Mouse (Mus musculus): ENCODE data around the gene Vcam1. TPM values are rescaled to one million over a fixed set of nuclear protein-coding genes. Genes with fewer than 3 reads are reported as not detected.

The Vcam1 gene
- polyA plus RNA-seq, 1 experiment from 2014 or later = 7.2 TPM

GRCm38 (mm10) chr3:116113443-116114241 is 15.8 kb downstream of the Vcam1 start:
- H3K27me3 ChIP-seq (replicated peaks; ENCODE audit: control insufficient read depth, insufficient read depth, low read length) = no peaks in the 10 kb centered on the region
- H3K27ac ChIP-seq (ENCODE audit: low read depth, low read length) = no peak overlapping the region
- no peaks in the 10 kb centered on the region for H3K9me3 ChIP-seq (ENCODE audit: control insufficient read depth)
- TF ChIP-seq CTCF (IDR thresholded peaks at IDR 0.05; ENCODE audit: low read depth) = no peak
- H3K4me3 ChIP-seq (ENCODE audit: low read depth, low read length) = no peak overlapping the region
- ATAC-seq = no peak
- no peaks in the 10 kb centered on the region for H3K36me3 ChIP-seq (ENCODE audit: control insufficient read depth, insufficient read depth)
- H3K4me1 ChIP-seq (replicated peaks; ENCODE audit: control insufficient read depth, insufficient read depth, low read length) = no peaks in the 10 kb centered on the region
- WGBS = 47% methylated on average over 7 of the region's 7 CpGs
- no peak overlapping the region for H3K4me2 ChIP-seq (replicated peaks; ENCODE audit: low read depth)
- H3K9ac ChIP-seq (ENCODE audit: low read depth, low read length) = no peak overlapping the region

- H3K9me3 ChIP-seq (ENCODE audit: control insufficient read depth) = no peaks in the 10 kb centered on the region
- H3K4me3 ChIP-seq (ENCODE audit: low read depth, low read length) = no peak overlapping the region
- H3K9ac ChIP-seq (ENCODE audit: low read depth, low read length) = no peak overlapping the region
- H3K27me3 ChIP-seq (replicated peaks; ENCODE audit: control insufficient read depth, insufficient read depth, low read length) = no peaks in the 10 kb centered on the region
- no peak for TF ChIP-seq CTCF (IDR thresholded peaks at IDR 0.05; ENCODE audit: low read depth)
- 85% methylated on average over 5 of the region's 5 CpGs for WGBS
- H3K4me2 ChIP-seq (replicated peaks; ENCODE audit: low read depth) = no peak overlapping the region
- no peak for ATAC-seq
- no peak overlapping the region for H3K27ac ChIP-seq (ENCODE audit: low read depth, low read length)
- H3K36me3 ChIP-seq (ENCODE audit: control insufficient read depth, insufficient read depth) = no peaks in the 10 kb centered on the region
- no peaks in the 10 kb centered on the region for H3K4me1 ChIP-seq (replicated peaks; ENCODE audit: control insufficient read depth, insufficient read depth, low read length)
Observed at GRCm38 (mm10) chr3:116112816-116113405, 16.6 kb downstream of the Vcam1 start.

DNA sequence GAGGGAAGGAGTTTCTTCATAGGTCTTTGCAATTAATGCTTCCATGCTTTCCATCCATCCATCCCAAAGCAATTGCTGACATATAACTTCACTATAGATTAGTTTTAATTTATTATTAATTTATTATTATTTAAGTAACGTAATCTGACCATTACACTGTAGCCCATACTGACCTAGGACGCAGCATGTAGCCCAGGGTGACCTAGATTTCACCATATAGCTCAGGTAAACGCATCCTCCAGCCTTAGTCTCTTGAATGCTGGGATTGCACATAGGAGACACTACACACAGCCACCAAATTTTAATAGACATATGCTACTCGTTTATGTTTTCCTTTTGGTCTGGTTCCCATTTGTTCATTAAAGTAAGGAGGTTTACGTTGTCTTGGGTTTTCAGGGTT is 23.8 kb downstream of the Vcam1 start:
- 89% methylated on average over 5 of the region's 5 CpGs for WGBS
- Histone ChIP-seq H3K27me3 (replicated peaks; ENCODE audit: control insufficient read depth, insufficient read depth, low read length) (no peaks in the 10 kb centered on the region), H3K27ac (ENCODE audit: low read depth, low read length) (no peak overlapping the region), H3K9me3 (ENCODE audit: control insufficient read depth) (no peaks in the 10 kb centered on the region), H3K36me3 (ENCODE audit: control insufficient read depth, insufficient read depth) (no peaks in the 10 kb centered on the region), H3K4me2 (replicated peaks; ENCODE audit: low read depth) (no peak overlapping the region), H3K4me1 (replicated peaks; ENCODE audit: control insufficient read depth, insufficient read depth, low read length) (no peaks in the 10 kb centered on the region), H3K9ac (ENCODE audit: low read depth, low read length) (no peak overlapping the region), H3K4me3 (ENCODE audit: low read depth, low read length) (no peak overlapping the region)
- ATAC-seq = no peak
- no peak for TF ChIP-seq CTCF (IDR thresholded peaks at IDR 0.05; ENCODE audit: low read depth)

- no peak for TF ChIP-seq CTCF (IDR thresholded peaks at IDR 0.05; ENCODE audit: low read depth)
- Histone ChIP-seq H3K27ac (ENCODE audit: low read depth, low read length) (no peak overlapping the region), H3K4me2 (replicated peaks; ENCODE audit: low read depth) (peak overlapping the region; percentile 46; the same call in 1 of the 2 replicates), H3K9me3 (ENCODE audit: control insufficient read depth) (no peaks in the 10 kb centered on the region), H3K4me3 (ENCODE audit: low read depth, low read length) (no peak overlapping the region), H3K4me1 (replicated peaks; ENCODE audit: control insufficient read depth, insufficient read depth, low read length) (no peaks in the 10 kb centered on the region), H3K36me3 (ENCODE audit: control insufficient read depth, insufficient read depth) (no peaks in the 10 kb centered on the region), H3K27me3 (replicated peaks; ENCODE audit: control insufficient read depth, insufficient read depth, low read length) (no peaks in the 10 kb centered on the region), H3K9ac (ENCODE audit: low read depth, low read length) (no peak overlapping the region)
- ATAC-seq = no peak
- WGBS = 26% methylated on average over 21 of the region's 21 CpGs
Observed at GRCm38 (mm10) chr3:116104866-116105647, 24.4 kb downstream of the Vcam1 start.

DNA sequence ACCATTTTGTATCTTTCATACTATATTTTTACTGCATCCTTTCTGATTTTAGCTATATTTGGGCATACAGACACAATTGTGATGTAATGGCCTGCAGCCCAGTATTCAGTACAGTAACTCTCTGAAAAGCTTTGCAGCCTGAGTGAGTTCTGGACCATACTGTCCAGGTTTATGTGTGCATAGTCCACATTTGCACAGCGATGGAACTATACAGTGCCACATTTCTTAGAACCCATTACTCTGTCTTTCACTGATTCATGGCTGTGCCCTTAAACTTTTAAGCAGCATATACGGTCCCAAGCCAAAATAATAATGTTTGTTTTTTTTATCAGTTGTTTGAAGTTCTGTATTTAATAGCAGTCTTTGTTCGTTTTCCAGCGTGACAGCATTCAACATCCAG is 25.2 kb downstream of the Vcam1 start:
- no peak for ATAC-seq
- H3K4me1 ChIP-seq (replicated peaks; ENCODE audit: control insufficient read depth, insufficient read depth, low read length) = no peaks in the 10 kb centered on the region
- no peak for TF ChIP-seq CTCF (IDR thresholded peaks at IDR 0.05; ENCODE audit: low read depth)
- no peak overlapping the region for H3K4me3 ChIP-seq (ENCODE audit: low read depth, low read length)
- no peaks in the 10 kb centered on the region for H3K27me3 ChIP-seq (replicated peaks; ENCODE audit: control insufficient read depth, insufficient read depth, low read length)
- no peak overlapping the region for H3K9ac ChIP-seq (ENCODE audit: low read depth, low read length)
- H3K9me3 ChIP-seq (ENCODE audit: control insufficient read depth) = no peaks in the 10 kb centered on the region
- H3K4me2 ChIP-seq (replicated peaks; ENCODE audit: low read depth) = no peak overlapping the region
- H3K27ac ChIP-seq (ENCODE audit: low read depth, low read length) = no peak overlapping the region
- no peaks in the 10 kb centered on the region for H3K36me3 ChIP-seq (ENCODE audit: control insufficient read depth, insufficient read depth)
- 53% methylated on average over 4 of the region's 4 CpGs for WGBS

DNA sequence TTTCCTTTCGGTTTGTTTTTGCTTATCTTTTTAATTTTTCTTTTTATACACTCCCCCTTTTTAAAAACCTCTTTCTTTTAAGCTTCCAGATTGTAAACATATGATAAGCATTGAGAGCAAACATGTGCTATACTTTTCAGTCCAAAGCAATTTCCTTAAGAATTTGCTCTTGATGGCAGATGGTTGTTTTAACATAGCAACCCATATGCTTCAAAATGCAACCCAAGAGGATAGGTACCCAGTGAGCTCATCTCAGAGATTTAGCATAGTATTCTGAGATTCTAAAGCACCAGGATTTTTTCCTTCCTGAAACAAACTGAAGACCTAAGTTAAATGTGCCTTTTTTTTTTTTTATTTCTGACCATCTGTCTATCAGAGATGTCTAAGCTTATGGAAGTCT is 28.6 kb downstream of the Vcam1 start:
- H3K36me3 ChIP-seq (ENCODE audit: control insufficient read depth, insufficient read depth) = no peaks in the 10 kb centered on the region
- no peak overlapping the region for H3K4me2 ChIP-seq (replicated peaks; ENCODE audit: low read depth)
- no peak for ATAC-seq

More for the DNA sequence above, 28.6 kb downstream of the Vcam1 start:
- 70% methylated on average over 1 of the region's 1 CpGs for WGBS
- Histone ChIP-seq H3K9ac (ENCODE audit: low read depth, low read length) (no peak overlapping the region), H3K4me1 (replicated peaks; ENCODE audit: control insufficient read depth, insufficient read depth, low read length) (no peaks in the 10 kb centered on the region), H3K27ac (ENCODE audit: low read depth, low read length) (no peak overlapping the region), H3K9me3 (ENCODE audit: control insufficient read depth) (no peaks in the 10 kb centered on the region), H3K4me3 (ENCODE audit: low read depth, low read length) (no peak overlapping the region), H3K27me3 (replicated peaks; ENCODE audit: control insufficient read depth, insufficient read depth, low read length) (no peaks in the 10 kb centered on the region)
- no peak for TF ChIP-seq CTCF (IDR thresholded peaks at IDR 0.05; ENCODE audit: low read depth)

All from intestine, postnatal 0 days (tissue).